ENCODE assay signal across 30 mouse cellular contexts in genomic region chr7:99671544-99672435, GRCm38 (mm10). TPM values are rescaled to one million over a fixed set of nuclear protein-coding genes. Genes with fewer than 3 reads are reported as not detected.
DNase-seq lines count a peak whose midpoint lies in the region; ATAC-seq and TF ChIP-seq lines count a peak whose summit lies in the region.
"Had no signal": no experiment of that assay in that cellular context is flagged by ENCODE, and none has a peak within 500 bp of the region (broad histone marks: within the 10 kb centered on the region; RNA-seq: fewer than 3 reads in every experiment).

No protein-coding gene starts in this region.

- no peak for ATAC-seq in liver, postnatal 0 days
- ATAC-seq in intestine, embryonic 16.5 days: peak; percentile 85
- ATAC-seq in megakaryocyte, adult 5-6 weeks (ENCODE audit: poor library complexity, severe bottlenecking): peak; percentile 33
- ATAC-seq: forebrain, embryonic 13.5 days; midbrain, embryonic 15.5 days had no signal

- no peak for TF ChIP-seq CTCF in liver, postnatal 0 days (IDR thresholded peaks at IDR 0.05; ENCODE audit: low read depth)

- 66% methylated on average over 9 of the region's 9 CpGs for WGBS in liver, postnatal 0 days (ENCODE audit: insufficient replicate concordance)
- WGBS in intestine, embryonic 16.5 days: 55% methylated on average over 9 of the region's 9 CpGs

- H3K4me3 ChIP-seq in liver, postnatal 0 days (ENCODE audit: low read depth, low read length): no peak overlapping the region
- H3K4me3 ChIP-seq in intestine, embryonic 16.5 days (ENCODE audit: low read length): no peak overlapping the region
- H3K4me3 ChIP-seq: embryonic facial prominence, embryonic 13.5 days; erythroblast, embryonic 14.5 days; forebrain, embryonic 13.5 days; heart, embryonic 13.5 days; hindbrain, embryonic 12.5 days; kidney, embryonic 15.5 days; lung, embryonic 15.5 days; midbrain, embryonic 15.5 days; neural tube, embryonic 12.5 days had no signal

- H3K4me2 ChIP-seq in liver, postnatal 0 days (ENCODE audit: low read depth, low read length): no peak overlapping the region
- H3K4me2 ChIP-seq in intestine, embryonic 16.5 days (ENCODE audit: low read depth, low read length): no peak overlapping the region
- H3K4me2 ChIP-seq: embryonic facial prominence, embryonic 13.5 days; forebrain, embryonic 13.5 days; heart, embryonic 13.5 days; hindbrain, embryonic 12.5 days; kidney, embryonic 15.5 days; lung, embryonic 15.5 days; midbrain, embryonic 15.5 days; neural tube, embryonic 12.5 days had no signal

- no peak overlapping the region for H3K27ac ChIP-seq in liver, postnatal 0 days (ENCODE audit: low read depth)
- no peak overlapping the region for H3K27ac ChIP-seq in intestine, embryonic 16.5 days (ENCODE audit: low read length)
- H3K27ac ChIP-seq: embryonic facial prominence, embryonic 13.5 days; forebrain, embryonic 13.5 days; heart, embryonic 13.5 days; hindbrain, embryonic 12.5 days; kidney, embryonic 15.5 days; lung, embryonic 15.5 days; midbrain, embryonic 15.5 days; neural tube, embryonic 12.5 days; stomach, postnatal 0 days had no signal

- peak; percentile 21 for DNase-seq in liver
- no peak for DNase-seq in liver, postnatal 0 days
- peak; percentile 37 for DNase-seq in c-Kit-negative CD71-positive TER-119-positive erythroid progenitor cells, embryonic 14.5 days (ENCODE audit: low read depth, low spot score)
- no peak for DNase-seq in testis, postnatal 14 days (ENCODE audit: low spot score)
- DNase-seq in frontal cortex, postnatal 14 days (ENCODE audit: low spot score in 2 of 2): no peak
- no peak for DNase-seq in thymus, postnatal 10 days (ENCODE audit: low spot score in 2 of 2)
- DNase-seq: cerebellum, adult 8-10 months; cerebellum, postnatal 36 days; embryo, embryonic 11 days; gastrocnemius, postnatal 25 days; heart, adult 18-20 months; heart, postnatal 14 days; kidney, adult 11 months; right cerebral cortex, postnatal 14 days had no signal

- no peaks in the 10 kb centered on the region for H3K9me3 ChIP-seq in liver, postnatal 0 days (ENCODE audit: low read length)
- no peaks in the 10 kb centered on the region for H3K9me3 ChIP-seq in intestine, embryonic 16.5 days (ENCODE audit: control insufficient read depth, low read length)
- H3K9me3 ChIP-seq: embryonic facial prominence, embryonic 13.5 days; forebrain, embryonic 13.5 days; heart, embryonic 13.5 days; hindbrain, embryonic 12.5 days; kidney, embryonic 15.5 days; lung, embryonic 15.5 days; midbrain, embryonic 15.5 days; neural tube, embryonic 12.5 days had no signal

- no peaks in the 10 kb centered on the region for H3K36me3 ChIP-seq in liver, postnatal 0 days (replicated peaks; ENCODE audit: insufficient read depth, low read length)
- H3K36me3 ChIP-seq in intestine, embryonic 16.5 days (ENCODE audit: control insufficient read depth, insufficient read depth, low read length): no peaks in the 10 kb centered on the region
- H3K36me3 ChIP-seq: embryonic facial prominence, embryonic 13.5 days; heart, embryonic 13.5 days; hindbrain, embryonic 12.5 days; kidney, embryonic 15.5 days; lung, embryonic 15.5 days; midbrain, embryonic 15.5 days; neural tube, embryonic 12.5 days had no signal

- no peak overlapping the region for H3K9ac ChIP-seq in liver, postnatal 0 days (replicated peaks)
- H3K9ac ChIP-seq in intestine, embryonic 16.5 days (ENCODE audit: low read depth, low read length): no peak overlapping the region
- H3K9ac ChIP-seq: embryonic facial prominence, embryonic 13.5 days; forebrain, embryonic 13.5 days; heart, embryonic 13.5 days; hindbrain, embryonic 12.5 days; kidney, embryonic 15.5 days; lung, embryonic 15.5 days; midbrain, embryonic 15.5 days; neural tube, embryonic 12.5 days had no signal

- TF ChIP-seq EP300 in liver, postnatal 0 days (IDR thresholded peaks at IDR 0.05; ENCODE audit: low read depth): no peak

- no peaks in the 10 kb centered on the region for H3K27me3 ChIP-seq in liver, postnatal 0 days (ENCODE audit: insufficient read depth, low read length)
- no peaks in the 10 kb centered on the region for H3K27me3 ChIP-seq in intestine, embryonic 16.5 days (replicated peaks; ENCODE audit: control insufficient read depth, insufficient read depth, low read length)
- H3K27me3 ChIP-seq: embryonic facial prominence, embryonic 13.5 days; forebrain, embryonic 13.5 days; hindbrain, embryonic 12.5 days; kidney, embryonic 15.5 days; lung, embryonic 15.5 days; midbrain, embryonic 15.5 days; neural tube, embryonic 12.5 days had no signal

- H3K4me1 ChIP-seq in liver, postnatal 0 days (ENCODE audit: insufficient read depth): no peaks in the 10 kb centered on the region
- H3K4me1 ChIP-seq in intestine, embryonic 16.5 days (ENCODE audit: control insufficient read depth, insufficient read depth, low read length): peaks cover 5% of the 10 kb centered on the region
- H3K4me1 ChIP-seq: embryonic facial prominence, embryonic 13.5 days; forebrain, embryonic 13.5 days; lung, embryonic 15.5 days; midbrain, embryonic 15.5 days had no signal

RNA-seq across cellular contexts. Expression of gene Slco2b1, which starts 39.4 kb away (rescaled TPM):
- polyA plus RNA-seq in liver, postnatal 0 days (2015; fragmentation: Nextera tagmentation; extraction: Ambion mirVana): 0.68 and 0.73 TPM in 2 replicates
- 3.0 and 3.7 TPM in 2 replicates for polyA plus RNA-seq in intestine, embryonic 16.5 days (2015; fragmentation: Nextera tagmentation; extraction: Ambion mirVana)
- 0.16 TPM in 1 of 2 replicates, not detected in the other for total RNA-seq in megakaryocyte, adult 5-6 weeks (2015)
- 0.11 and 1.5 TPM in 2 replicates for total RNA-seq in megakaryocyte, adult 5-6 weeks (2017)
- polyA plus RNA-seq: erythroblast, embryonic 14.5 days had no signal

RNA-seq across cellular contexts. Expression of gene Tpbgl, which starts 44.9 kb away (rescaled TPM):
- polyA plus RNA-seq in liver, postnatal 0 days (2015; fragmentation: Nextera tagmentation; extraction: Ambion mirVana): 0.55 and 0.66 TPM in 2 replicates
- polyA plus RNA-seq in intestine, embryonic 16.5 days (2015; fragmentation: Nextera tagmentation; extraction: Ambion mirVana): 1.0 and 1.1 TPM in 2 replicates
- 0.27 TPM in 1 of 2 replicates, not detected in the other for total RNA-seq in megakaryocyte, adult 5-6 weeks (2015)
- total RNA-seq in megakaryocyte, adult 5-6 weeks (2017): 0.07 TPM in 1 of 2 replicates, not detected in the other

RNA-seq across cellular contexts. Expression of gene Olfr520, which starts 58.3 kb away (rescaled TPM):
- polyA plus RNA-seq in liver, postnatal 0 days (2015; fragmentation: Nextera tagmentation; extraction: Ambion mirVana): not detected in 2 replicates
- not detected in 2 replicates for polyA plus RNA-seq in intestine, embryonic 16.5 days (2015; fragmentation: Nextera tagmentation; extraction: Ambion mirVana)
- total RNA-seq in megakaryocyte, adult 5-6 weeks (2015): not detected in 2 replicates
- total RNA-seq in megakaryocyte, adult 5-6 weeks (2017): not detected in 2 replicates
- total RNA-seq: adrenal gland, postnatal 4 days; gastrocnemius, postnatal 25 days; heart, adult 18-20 months; left cerebral cortex, adult 18-20 months; left cerebral cortex, postnatal 36 days had no signal
- polyA plus RNA-seq: embryonic facial prominence, embryonic 13.5 days; erythroblast, embryonic 14.5 days; forebrain, embryonic 13.5 days; heart, embryonic 13.5 days; hindbrain, embryonic 12.5 days; kidney, embryonic 15.5 days; limb, embryonic 14.5 days; lung, embryonic 15.5 days; midbrain, embryonic 15.5 days; neural tube, embryonic 12.5 days; stomach, postnatal 0 days had no signal

Comparison
In these comparisons a context has a peak if more than half of its experiments do, and no peak if none do; other contexts are left out.
1. DNase-seq: peak in liver (single experiment) and c-Kit-negative CD71-positive TER-119-positive erythroid progenitor cells, embryonic 14.5 days (single experiment); none in liver, postnatal 0 days (single experiment), testis, postnatal 14 days (single experiment), frontal cortex, postnatal 14 days (0 of 2) and thymus, postnatal 10 days (0 of 2).